Mouse (Mus musculus) E14TG2a.4 (cell line): ENCODE measurements around the gene Nsun5.

Source experiments
- CTCF ChIP-seq: conservative IDR thresholded peaks from 2 replicates; pipeline ENCODE4 v1.5.1; 2014; ENCODE audit warnings: low read length
- NANOG ChIP-seq: IDR thresholded peaks from 2 replicates; pipeline ENCODE4 v1.6.1; 2014; ENCODE audit warnings: borderline replicate concordance, low read length, mixed read lengths
- POU5F1 ChIP-seq: IDR thresholded peaks from 2 replicates; pipeline ENCODE4 v1.6.1; 2014; ENCODE audit warnings: low read length, borderline replicate concordance

DNA sequence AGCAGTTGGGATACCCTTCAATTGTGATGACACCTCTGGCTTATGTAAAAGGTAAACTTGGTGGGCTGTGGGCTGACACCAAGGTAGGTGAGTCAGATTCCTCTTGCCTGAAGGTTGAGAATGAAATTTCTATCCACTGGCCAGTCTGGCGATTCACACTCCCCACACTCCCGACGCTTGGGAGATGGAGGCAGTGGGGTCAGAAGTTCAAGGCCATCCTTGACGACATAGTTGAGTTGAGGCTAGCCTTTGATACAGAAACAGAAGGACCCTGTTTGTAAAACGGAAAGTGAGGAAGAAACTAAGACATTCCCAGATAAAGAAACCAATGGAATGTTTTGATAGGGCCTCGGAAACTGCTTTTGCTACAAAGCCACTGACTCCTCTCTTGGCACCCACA lies 29.6 kb downstream of the Nsun5 start:
- TF ChIP-seq CTCF (no peak), POU5F1 (no peak), NANOG (no peak)
